Mouse (Mus musculus): ENCODE measurements around the gene Mymk. TPM values are rescaled to one million over a fixed set of nuclear protein-coding genes. Genes with fewer than 3 reads are reported as not detected.

Mymk gene
- polyA plus RNA-seq, 1 experiment from 2014 or later, result 0.22 TPM

DNA sequence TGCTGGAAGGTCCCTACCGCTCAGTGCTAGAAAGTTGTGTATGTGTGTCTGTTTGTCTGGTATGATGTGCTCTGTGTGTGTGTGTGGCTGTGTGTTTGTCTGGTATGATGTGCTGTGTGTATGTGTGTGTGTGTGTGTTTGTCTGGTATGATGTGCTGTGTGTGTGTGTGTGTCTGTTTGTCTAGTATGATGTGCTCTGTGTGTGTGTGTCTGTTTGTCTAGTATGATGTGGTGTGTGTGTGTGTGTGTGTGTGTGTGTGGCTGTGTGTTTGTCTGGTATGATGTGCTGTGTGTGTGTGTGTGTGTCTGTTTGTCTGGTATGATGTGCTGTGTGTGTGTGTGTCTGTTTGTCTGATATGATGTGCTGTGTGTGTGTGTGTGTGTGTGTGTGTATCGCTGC lies 52.4 kb downstream of the Mymk start:
- 86% methylated on average over 2 of the region's 2 CpGs for WGBS
- Histone ChIP-seq H3K9ac (ENCODE audit: low read depth, low read length) (no peak overlapping the region), H3K9me3 (ENCODE audit: control insufficient read depth, low read length) (no peaks in the 10 kb centered on the region), H3K27ac (ENCODE audit: low read length) (no peak overlapping the region), H3K4me3 (ENCODE audit: low read length) (no peak overlapping the region), H3K27me3 (replicated peaks; ENCODE audit: control insufficient read depth, insufficient read depth, low read length) (no peaks in the 10 kb centered on the region), H3K4me2 (ENCODE audit: low read depth, low read length) (no peak overlapping the region), H3K36me3 (ENCODE audit: control insufficient read depth, insufficient read depth, low read length) (peaks cover 14% of the 10 kb centered on the region), H3K4me1 (ENCODE audit: control insufficient read depth, insufficient read depth, low read length) (no peaks in the 10 kb centered on the region)
- ATAC-seq, result no peak

- Histone ChIP-seq H3K9ac (ENCODE audit: low read depth, low read length) (no peak overlapping the region), H3K36me3 (ENCODE audit: control insufficient read depth, insufficient read depth, low read length) (peaks cover 17% of the 10 kb centered on the region), H3K4me3 (ENCODE audit: low read length) (no peak overlapping the region), H3K4me1 (ENCODE audit: control insufficient read depth, insufficient read depth, low read length) (no peaks in the 10 kb centered on the region), H3K27me3 (replicated peaks; ENCODE audit: control insufficient read depth, insufficient read depth, low read length) (no peaks in the 10 kb centered on the region), H3K27ac (ENCODE audit: low read length) (no peak overlapping the region), H3K9me3 (ENCODE audit: control insufficient read depth, low read length) (no peaks in the 10 kb centered on the region), H3K4me2 (ENCODE audit: low read depth, low read length) (no peak overlapping the region)
- WGBS, result 55% methylated on average over 5 of the region's 5 CpGs
- peak; percentile 67 for ATAC-seq
Measured at GRCm38 (mm10) chr2:27017802-27018201, 54.2 kb downstream of the Mymk start.

Other genes starting within 250 kb of the Mymk start
- 0.21 TPM in 1 of 2 replicates, not detected in the other for gene Abo, start 207.2 kb downstream of the Mymk start, polyA plus RNA-seq (2015; fragmentation: Nextera tagmentation; extraction: Ambion mirVana)
- gene Surf6, start 169.3 kb downstream of the Mymk start, polyA plus RNA-seq (2015; fragmentation: Nextera tagmentation; extraction: Ambion mirVana), result 21.0 and 23.3 TPM in 2 replicates
- 36.1 and 39.4 TPM in 2 replicates for gene Med22, start 161.5 kb downstream of the Mymk start, polyA plus RNA-seq (2015; fragmentation: Nextera tagmentation; extraction: Ambion mirVana)
- 575 and 620 TPM in 2 replicates for gene Rpl7a, start 161.4 kb downstream of the Mymk start, polyA plus RNA-seq (2015; fragmentation: Nextera tagmentation; extraction: Ambion mirVana)
- gene Surf2, start 155.8 kb downstream of the Mymk start, polyA plus RNA-seq (2015; fragmentation: Nextera tagmentation; extraction: Ambion mirVana), result 41.9 and 45.9 TPM in 2 replicates
- 76.1 and 83.5 TPM in 2 replicates for gene Surf1, start 155.6 kb downstream of the Mymk start, polyA plus RNA-seq (2015; fragmentation: Nextera tagmentation; extraction: Ambion mirVana)
- gene Surf4, start 138.3 kb downstream of the Mymk start, polyA plus RNA-seq (2015; fragmentation: Nextera tagmentation; extraction: Ambion mirVana), result 269 and 299 TPM in 2 replicates
- 0.06 TPM in 1 of 2 replicates, not detected in the other for gene Stkld1, start 138.1 kb downstream of the Mymk start, polyA plus RNA-seq (2015; fragmentation: Nextera tagmentation; extraction: Ambion mirVana)
- 46.8 and 47.7 TPM in 2 replicates for gene Rexo4, start 107.8 kb downstream of the Mymk start, polyA plus RNA-seq (2015; fragmentation: Nextera tagmentation; extraction: Ambion mirVana)
- gene Adamts13, start 98.8 kb downstream of the Mymk start, polyA plus RNA-seq (2015; fragmentation: Nextera tagmentation; extraction: Ambion mirVana), result 0.33 and 0.34 TPM in 2 replicates
- 52.9 and 54.3 TPM in 2 replicates for gene Cacfd1, start 62.3 kb downstream of the Mymk start, polyA plus RNA-seq (2015; fragmentation: Nextera tagmentation; extraction: Ambion mirVana)
- 0.84 and 1.0 TPM in 2 replicates for gene Slc2a6, start 44.2 kb downstream of the Mymk start, polyA plus RNA-seq (2015; fragmentation: Nextera tagmentation; extraction: Ambion mirVana)
- gene Adamtsl2, start 7.2 kb upstream of the Mymk start, polyA plus RNA-seq (2015; fragmentation: Nextera tagmentation; extraction: Ambion mirVana), result 1.7 and 2.1 TPM in 2 replicates
- 0.11 and 0.16 TPM in 2 replicates for gene Fam163b, start 70.3 kb upstream of the Mymk start, polyA plus RNA-seq (2015; fragmentation: Nextera tagmentation; extraction: Ambion mirVana)
- gene Dbh, start 93.1 kb upstream of the Mymk start, polyA plus RNA-seq (2015; fragmentation: Nextera tagmentation; extraction: Ambion mirVana), result 1.0 and 1.4 TPM in 2 replicates
- gene Sardh, start 176.2 kb upstream of the Mymk start, polyA plus RNA-seq (2015; fragmentation: Nextera tagmentation; extraction: Ambion mirVana), result 9.5 and 10.1 TPM in 2 replicates

All from intestine, embryonic 16.5 days (tissue).